ENCODE assay signal across 19 mouse cellular contexts in the genomic region with DNA sequence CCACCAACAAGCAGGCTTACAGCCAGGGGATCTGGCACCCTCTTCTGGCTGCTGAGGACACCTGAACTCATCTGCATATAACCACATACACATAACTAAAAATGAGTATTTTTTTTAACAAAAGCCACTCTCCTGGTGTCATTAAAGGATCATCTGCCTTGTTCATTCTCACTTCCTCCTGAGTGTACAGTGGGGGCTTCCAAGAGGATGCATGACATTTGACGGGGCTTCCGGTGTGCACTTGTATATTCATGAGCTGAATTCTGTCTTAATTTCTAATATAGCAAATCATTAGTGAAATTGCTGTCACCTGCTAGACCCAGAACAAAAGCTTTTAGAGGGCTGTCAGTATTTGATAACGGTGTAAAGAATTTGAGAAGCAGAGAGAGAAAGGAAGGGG.
"Had no signal": no experiment of that assay in that cellular context is flagged by ENCODE, and none has a peak within 500 bp of the region (broad histone marks: within the 10 kb centered on the region; RNA-seq: fewer than 3 reads in every experiment).

No protein-coding gene starts in this region.

- H3K9me3 ChIP-seq: limb, embryonic 12.5 days; limb, embryonic 15.5 days; liver, embryonic 12.5 days; midbrain, embryonic 15.5 days; neural tube, embryonic 13.5 days; stomach, embryonic 15.5 days had no signal

- H3K27me3 ChIP-seq: limb, embryonic 15.5 days; liver, embryonic 12.5 days; midbrain, embryonic 15.5 days; neural tube, embryonic 13.5 days; stomach, embryonic 15.5 days had no signal

- ATAC-seq: liver, embryonic 12.5 days; midbrain, embryonic 15.5 days had no signal

- H3K4me1 ChIP-seq: limb, embryonic 12.5 days; limb, embryonic 15.5 days had no signal

- DNase-seq: kidney, adult 2 months; kidney, postnatal 25 days; left cerebral cortex, postnatal 4 days; lung, adult 2 months; lung, postnatal 14 days; lung, postnatal 4 days; retina, postnatal 1 day; right cerebral cortex, postnatal 25 days; spleen, adult 18-20 months; thymus, postnatal 25 days had no signal

- H3K4me2 ChIP-seq: limb, embryonic 12.5 days; limb, embryonic 15.5 days; liver, embryonic 12.5 days; midbrain, embryonic 11.5 days; midbrain, embryonic 15.5 days; neural tube, embryonic 13.5 days; stomach, embryonic 15.5 days had no signal

- H3K9ac ChIP-seq: limb, embryonic 12.5 days; limb, embryonic 15.5 days; liver, embryonic 12.5 days; midbrain, embryonic 15.5 days; neural tube, embryonic 13.5 days; stomach, embryonic 15.5 days had no signal

- H3K27ac ChIP-seq: kidney, postnatal 0 days; limb, embryonic 12.5 days; limb, embryonic 15.5 days; liver, embryonic 12.5 days; midbrain, embryonic 15.5 days; neural tube, embryonic 13.5 days; stomach, embryonic 15.5 days had no signal

- H3K4me3 ChIP-seq: limb, embryonic 12.5 days; limb, embryonic 15.5 days; liver, embryonic 12.5 days; midbrain, embryonic 15.5 days; myocyte; neural tube, embryonic 13.5 days; stomach, embryonic 15.5 days had no signal

- H3K36me3 ChIP-seq: limb, embryonic 12.5 days; limb, embryonic 15.5 days; liver, embryonic 12.5 days; midbrain, embryonic 15.5 days; neural tube, embryonic 13.5 days; stomach, embryonic 15.5 days had no signal
